Mouse (Mus musculus) intestine, embryonic 16.5 days (tissue): ENCODE measurements around the gene Cfap61. TPM values are rescaled to one million over a fixed set of nuclear protein-coding genes. Genes with fewer than 3 reads are reported as not detected.
A peak's percentile ranks its signal among the peaks of the same experiment; 100 is the strongest.

Source experiments
- ATAC-seq: fragments of 200-750 bp; cut with Nextera tagmentation; 2 replicates; pipeline ENCODE4 v1.8.0; 2017; ENCODE audit warnings: moderate TSS enrichment, moderate library complexity
- H3K27ac ChIP-seq: fragments of 300-500 bp; sonication (generic); 2 replicates; pipeline ENCODE4 v1.5.1; 2014; ENCODE audit warnings: mild to moderate bottlenecking, low read length
- H3K27me3 ChIP-seq: fragments of 300-500 bp; sonication (generic); replicated peaks from 2 replicates; pipeline ENCODE4 v1.6.1; 2014; ENCODE audit warnings: low read length, control low read depth, mixed read lengths; ENCODE audit not compliant: control insufficient read depth, insufficient read depth
- H3K36me3 ChIP-seq: fragments of 300-500 bp; sonication (generic); 2 replicates; pipeline ENCODE4 v1.6.1; 2014; ENCODE audit warnings: low read length, control low read depth; ENCODE audit not compliant: control insufficient read depth, insufficient read depth
- H3K4me1 ChIP-seq: fragments of 300-500 bp; sonication (generic); 2 replicates; pipeline ENCODE4 v1.6.1; 2014; ENCODE audit warnings: low read length, control low read depth, mixed read lengths; ENCODE audit not compliant: control insufficient read depth, insufficient read depth
- H3K4me2 ChIP-seq: fragments of 300-500 bp; sonication (generic); 2 replicates; pipeline ENCODE4 v1.6.1; 2014; ENCODE audit warnings: low read depth, low read length, control low read depth
- H3K4me3 ChIP-seq: fragments of 300-500 bp; sonication (generic); 2 replicates; pipeline ENCODE4 v1.5.1; 2014; ENCODE audit warnings: mild to moderate bottlenecking, low read length
- H3K9ac ChIP-seq: fragments of 300-500 bp; sonication (generic); 2 replicates; pipeline ENCODE4 v1.6.1; 2014; ENCODE audit warnings: low read depth, low read length
- H3K9me3 ChIP-seq: fragments of 300-500 bp; sonication (generic); 2 replicates; pipeline ENCODE4 v1.6.1; 2016; ENCODE audit warnings: low read length, control low read depth; ENCODE audit not compliant: control insufficient read depth
- WGBS: fragments of 180-500 bp; shearing (Covaris S2); extraction: QIAGEN DNeasy Blood & Tissue Kit; methylation state at CpG from one replicate; pipeline ENCODE4 v1.1.7; 2014; 5-methylcytosine and 5-hydroxymethylcytosine counted together
- polyA plus RNA-seq: library from polyadenylated mRNA; unstranded; fragments of >200 nt; fragmentation: Nextera tagmentation; extraction: Ambion mirVana; gene quantifications from 2 replicates; pipeline ENCODE4 v1.2.1, GENCODE M21; 2015

Gene Cfap61
- polyA plus RNA-seq, 1 experiment from 2014 or later = 0.51 TPM

- Histone ChIP-seq H3K4me3 (no peak overlapping the region), H3K4me2 (no peak overlapping the region), H3K4me1 (peaks cover 25% of the 10 kb centered on the region), H3K36me3 (no peaks in the 10 kb centered on the region), H3K9ac (no peak overlapping the region), H3K27ac (no peak overlapping the region), H3K9me3 (no peaks in the 10 kb centered on the region), H3K27me3 (peaks cover 66% of the 10 kb centered on the region)
- ATAC-seq = no peak
- 16% methylated on average over 6 of the region's 6 CpGs for WGBS
Observed at GRCm38 (mm10) chr2:146225818-146226217, 291.2 kb downstream of the Cfap61 start.

- Histone ChIP-seq H3K9me3 (no peaks in the 10 kb centered on the region), H3K36me3 (no peaks in the 10 kb centered on the region), H3K27ac (no peak overlapping the region), H3K4me3 (no peak overlapping the region), H3K27me3 (peaks cover 60% of the 10 kb centered on the region), H3K4me1 (peaks cover 18% of the 10 kb centered on the region), H3K9ac (no peak overlapping the region), H3K4me2 (no peak overlapping the region)
- ATAC-seq = peak; percentile 35; the same call in 1 of the 2 replicates
- WGBS = 6% methylated on average over 9 of the region's 9 CpGs
Observed at GRCm38 (mm10) chr2:146226484-146226883, 291.9 kb downstream of the Cfap61 start.

- Histone ChIP-seq H3K4me3 (no peak overlapping the region), H3K9me3 (no peaks in the 10 kb centered on the region), H3K36me3 (no peaks in the 10 kb centered on the region), H3K9ac (no peak overlapping the region), H3K27ac (no peak overlapping the region), H3K27me3 (peaks cover 48% of the 10 kb centered on the region), H3K4me1 (peaks cover 8% of the 10 kb centered on the region), H3K4me2 (no peak overlapping the region)
- no peak for ATAC-seq
- 63% methylated on average over 3 of the region's 3 CpGs for WGBS
Observed at GRCm38 (mm10) chr2:146227646-146228045, 293.1 kb downstream of the Cfap61 start.

- no peak overlapping the region for H3K27ac ChIP-seq
- 0 out of 2 replicates have a peak, but pooled peaks cover under 1% of the 10 kb centered on the region for H3K4me1 ChIP-seq
- H3K9ac ChIP-seq = no peak overlapping the region
- H3K9me3 ChIP-seq = no peaks in the 10 kb centered on the region
- 68% methylated on average over 2 of the region's 2 CpGs for WGBS
- no peak for ATAC-seq
- H3K4me3 ChIP-seq = no peak overlapping the region
- no peak overlapping the region for H3K4me2 ChIP-seq
- H3K27me3 ChIP-seq = peaks cover 40% of the 10 kb centered on the region
- no peaks in the 10 kb centered on the region for H3K36me3 ChIP-seq
Observed at GRCm38 (mm10) chr2:146228435-146228834, 293.9 kb downstream of the Cfap61 start.

GRCm38 (mm10) chr2:146231485-146231884, 296.9 kb downstream of the Cfap61 start:
- Histone ChIP-seq H3K9me3 (no peaks in the 10 kb centered on the region), H3K4me2 (no peak overlapping the region), H3K4me1 (no peaks in the 10 kb centered on the region), H3K27me3 (peaks cover 16% of the 10 kb centered on the region; the same call in 1 of the 2 replicates), H3K27ac (no peak overlapping the region), H3K9ac (no peak overlapping the region), H3K4me3 (no peak overlapping the region), H3K36me3 (no peaks in the 10 kb centered on the region)
- 92% methylated on average over 2 of the region's 2 CpGs for WGBS
- ATAC-seq = no peak

GRCm38 (mm10) chr2:146239196-146239747, 304.7 kb downstream of the Cfap61 start:
- Histone ChIP-seq H3K36me3 (no peaks in the 10 kb centered on the region), H3K4me2 (no peak overlapping the region), H3K27ac (no peak overlapping the region), H3K9ac (no peak overlapping the region), H3K27me3 (no peaks in the 10 kb centered on the region), H3K9me3 (no peaks in the 10 kb centered on the region), H3K4me3 (no peak overlapping the region), H3K4me1 (no peaks in the 10 kb centered on the region)
- WGBS = 86% methylated on average over 4 of the region's 4 CpGs
- no peak for ATAC-seq

GRCm38 (mm10) chr2:146244049-146244448, 309.5 kb downstream of the Cfap61 start:
- Histone ChIP-seq H3K36me3 (no peaks in the 10 kb centered on the region), H3K4me1 (0 out of 2 replicates have a peak, but pooled peaks cover 8% of the 10 kb centered on the region), H3K4me3 (no peak overlapping the region), H3K9ac (no peak overlapping the region), H3K4me2 (no peak overlapping the region), H3K27me3 (no peaks in the 10 kb centered on the region), H3K9me3 (no peaks in the 10 kb centered on the region), H3K27ac (no peak overlapping the region)
- 94% methylated on average over 2 of the region's 2 CpGs for WGBS
- ATAC-seq = 0 out of 2 replicates have a peak, but pooled peaks have one; percentile 5

- no peak overlapping the region for H3K9ac ChIP-seq
- 0 out of 2 replicates have a peak, but pooled peaks cover 8% of the 10 kb centered on the region for H3K4me1 ChIP-seq
- H3K4me2 ChIP-seq = no peak overlapping the region
- WGBS = 59% methylated on average over 7 of the region's 7 CpGs
- no peaks in the 10 kb centered on the region for H3K27me3 ChIP-seq
- no peak overlapping the region for H3K27ac ChIP-seq
- no peaks in the 10 kb centered on the region for H3K36me3 ChIP-seq
- no peaks in the 10 kb centered on the region for H3K9me3 ChIP-seq
- H3K4me3 ChIP-seq = no peak overlapping the region
- no peak for ATAC-seq
Observed at GRCm38 (mm10) chr2:146245401-146245800, 310.8 kb downstream of the Cfap61 start.

- 79% methylated on average over 4 of the region's 4 CpGs for WGBS
- H3K36me3 ChIP-seq = no peaks in the 10 kb centered on the region
- no peak overlapping the region for H3K4me3 ChIP-seq
- no peak overlapping the region for H3K4me2 ChIP-seq
- ATAC-seq = no peak
- H3K4me1 ChIP-seq = 0 out of 2 replicates have a peak, but pooled peaks cover 8% of the 10 kb centered on the region
- no peak overlapping the region for H3K27ac ChIP-seq
- no peak overlapping the region for H3K9ac ChIP-seq
- H3K27me3 ChIP-seq = no peaks in the 10 kb centered on the region
- H3K9me3 ChIP-seq = no peaks in the 10 kb centered on the region
Observed at GRCm38 (mm10) chr2:146246409-146247075, 312.0 kb downstream of the Cfap61 start.
